Mouse (Mus musculus): Measurements from ENCODE around the gene Fgf11. TPM values are rescaled to one million over a fixed set of nuclear protein-coding genes. Genes with fewer than 3 reads are reported as not detected.

Gene Fgf11
- polyA plus RNA-seq, 1 experiment: 1.2 TPM

- WGBS: under 1% methylated on average over 37 of the region's 37 CpGs
- DNase-seq (ENCODE audit: low read depth in 1 of 2, low spot score in 2 of 2): peak; percentile 37 to 78
- no peaks in the 10 kb centered on the region for H3K27me3 ChIP-seq (ENCODE audit: control insufficient read depth, insufficient read depth, low read length)
- H3K36me3 ChIP-seq (ENCODE audit: control insufficient read depth, insufficient read depth, low read length): no peaks in the 10 kb centered on the region
- H3K4me3 ChIP-seq (ENCODE audit: extremely low read depth, insufficient read depth, insufficient read length): peak overlapping the region; percentile 92
- peak overlapping the region; percentile 94 for H3K27ac ChIP-seq (ENCODE audit: insufficient read depth, low read length)
- H3K4me1 ChIP-seq (ENCODE audit: control insufficient read depth, insufficient read depth, insufficient read length): peaks cover 13% of the 10 kb centered on the region
- TF ChIP-seq CTCF (IDR thresholded peaks at IDR 0.05; ENCODE audit: extremely low read depth, insufficient read depth, insufficient read length, insufficient replicate concordance) (no peak), POLR2A (IDR thresholded peaks at IDR 0.05; ENCODE audit: low read depth, low read length) (no peak)
Observed at GRCm38 (mm10) chr11:69766126-69766609, 35.5 kb downstream of the Fgf11 start.

DNA sequence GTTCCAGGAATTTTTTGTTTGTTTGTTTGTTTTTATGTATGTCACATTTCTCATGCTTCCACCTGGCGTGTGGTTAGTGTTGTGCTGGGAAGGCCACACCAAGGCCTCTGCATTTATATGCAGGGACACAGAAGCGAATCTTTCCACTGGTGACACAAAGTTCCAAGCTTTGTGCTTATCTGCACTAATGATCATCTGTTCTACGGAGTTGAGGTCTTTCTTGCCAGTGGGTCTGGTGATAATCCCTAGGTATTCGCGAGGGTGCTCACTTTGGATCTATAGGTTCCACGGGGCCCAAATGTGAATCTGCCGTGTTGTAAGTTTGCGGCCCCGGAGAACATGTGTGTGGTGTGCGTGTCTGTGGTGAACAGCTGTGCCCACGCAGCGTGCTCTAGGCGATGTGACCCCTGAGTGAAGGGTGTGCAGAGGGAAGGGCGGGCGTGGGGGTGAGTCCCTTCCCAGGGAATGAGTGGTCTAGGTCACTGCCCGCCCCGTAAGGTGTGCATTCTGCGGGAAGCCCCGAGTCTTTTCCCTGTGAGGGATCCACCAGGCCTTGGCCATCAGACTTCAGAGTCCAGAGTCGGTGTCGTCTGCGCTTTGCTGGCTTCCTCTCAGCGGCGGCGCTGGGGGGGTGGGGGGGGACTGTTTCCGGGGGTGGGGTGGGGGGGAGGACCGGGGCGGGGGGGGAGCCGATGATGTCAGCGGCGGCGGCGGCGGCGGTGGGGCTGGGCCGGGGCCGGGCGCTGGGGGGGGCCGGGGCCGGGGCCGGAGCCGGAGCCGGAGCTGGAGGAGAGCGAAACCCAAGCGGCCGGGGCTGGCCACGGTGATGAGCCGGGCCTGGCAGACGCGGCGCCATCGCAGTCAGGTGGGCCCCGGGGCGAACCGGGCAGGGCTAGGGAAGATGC is 36.2 kb downstream of the Fgf11 start, which contains the start of gene Zbtb4:
Zbtb4 (plus strand) TSS at position 692 of the 905 bp plus-strand sequence.
- H3K36me3 ChIP-seq (ENCODE audit: control insufficient read depth, insufficient read depth, low read length): no peaks in the 10 kb centered on the region
- peaks cover 13% of the 10 kb centered on the region for H3K4me1 ChIP-seq (ENCODE audit: control insufficient read depth, insufficient read depth, insufficient read length)
- peak within 1 kb of the TSS; percentile 92 for H3K4me3 ChIP-seq (ENCODE audit: extremely low read depth, insufficient read depth, insufficient read length)
- 18% methylated on average over 37 of the region's 55 CpGs for WGBS
- TF ChIP-seq CTCF (IDR thresholded peaks at IDR 0.05; ENCODE audit: extremely low read depth, insufficient read depth, insufficient read length, insufficient replicate concordance) (no peak), POLR2A (IDR thresholded peaks at IDR 0.05; ENCODE audit: low read depth, low read length) (peak; percentile 43)
- H3K27ac ChIP-seq (ENCODE audit: insufficient read depth, low read length): peak within 1 kb of the TSS; percentile 94
- no peaks in the 10 kb centered on the region for H3K27me3 ChIP-seq (ENCODE audit: control insufficient read depth, insufficient read depth, low read length)
- DNase-seq (ENCODE audit: low read depth in 1 of 2, low spot score in 2 of 2): peak in 1 of 2 experiments; percentile 40

- WGBS: 90% methylated on average over 7 of the region's 7 CpGs
- Histone ChIP-seq H3K4me1 (ENCODE audit: control insufficient read depth, insufficient read depth, insufficient read length) (peaks cover 14% of the 10 kb centered on the region), H3K27me3 (ENCODE audit: control insufficient read depth, insufficient read depth, low read length) (no peaks in the 10 kb centered on the region), H3K4me3 (ENCODE audit: extremely low read depth, insufficient read depth, insufficient read length) (no peak overlapping the region), H3K27ac (ENCODE audit: insufficient read depth, low read length) (no peak overlapping the region), H3K36me3 (ENCODE audit: control insufficient read depth, insufficient read depth, low read length) (no peaks in the 10 kb centered on the region)
- TF ChIP-seq CTCF (IDR thresholded peaks at IDR 0.05; ENCODE audit: extremely low read depth, insufficient read depth, insufficient read length, insufficient replicate concordance) (peak; percentile 10; the same call in 1 of the 2 replicates), POLR2A (IDR thresholded peaks at IDR 0.05; ENCODE audit: low read depth, low read length) (no peak)
- no peak for DNase-seq (ENCODE audit: low read depth in 1 of 2, low spot score in 2 of 2)
Observed at GRCm38 (mm10) chr11:69763551-69763950, 38.1 kb downstream of the Fgf11 start.

- DNase-seq (ENCODE audit: low read depth in 1 of 2, low spot score in 2 of 2): no peak
- H3K27me3 ChIP-seq (ENCODE audit: control insufficient read depth, insufficient read depth, low read length): no peaks in the 10 kb centered on the region
- H3K4me1 ChIP-seq (ENCODE audit: control insufficient read depth, insufficient read depth, insufficient read length): peaks cover 10% of the 10 kb centered on the region; the same call in 1 of the 2 replicates
- H3K36me3 ChIP-seq (ENCODE audit: control insufficient read depth, insufficient read depth, low read length): no peaks in the 10 kb centered on the region
- no peak for TF ChIP-seq POLR2A (IDR thresholded peaks at IDR 0.05; ENCODE audit: low read depth, low read length)
- no peak for TF ChIP-seq CTCF (IDR thresholded peaks at IDR 0.05; ENCODE audit: extremely low read depth, insufficient read depth, insufficient read length, insufficient replicate concordance)
- H3K4me3 ChIP-seq (ENCODE audit: extremely low read depth, insufficient read depth, insufficient read length): no peak within 1 kb of the TSS
- no peak within 1 kb of the TSS for H3K27ac ChIP-seq (ENCODE audit: insufficient read depth, low read length)
- WGBS: 59% methylated on average over 1 of the region's 1 CpGs
Observed at GRCm38 (mm10) chr11:69761868-69762267, 39.8 kb downstream of the Fgf11 start, which contains the start of gene Slc35g3. Gene Slc35g3 (minus strand): TSS chr11:69761968.

DNA sequence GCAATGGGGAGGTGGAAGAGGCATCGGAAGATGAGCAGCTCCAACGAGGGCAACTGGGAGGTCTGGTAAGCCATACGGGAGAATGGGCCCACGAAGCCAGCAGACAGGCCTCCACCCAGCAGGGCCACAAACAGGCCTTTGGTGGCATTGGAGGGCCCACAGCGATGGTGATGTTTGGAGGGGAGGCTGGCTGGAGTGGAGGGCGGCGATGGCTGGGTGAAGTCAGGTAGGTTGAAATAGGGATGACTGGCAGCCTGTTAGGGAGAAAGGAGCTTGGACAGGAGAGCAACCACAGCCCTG is 40.8 kb downstream of the Fgf11 start:
- no peak overlapping the region for H3K4me3 ChIP-seq (ENCODE audit: extremely low read depth, insufficient read depth, insufficient read length)
- no peaks in the 10 kb centered on the region for H3K27me3 ChIP-seq (ENCODE audit: control insufficient read depth, insufficient read depth, low read length)
- WGBS: 91% methylated on average over 7 of the region's 7 CpGs
- no peak for TF ChIP-seq POLR2A (IDR thresholded peaks at IDR 0.05; ENCODE audit: low read depth, low read length)
- peaks cover 13% of the 10 kb centered on the region; the same call in 1 of the 2 replicates for H3K4me1 ChIP-seq (ENCODE audit: control insufficient read depth, insufficient read depth, insufficient read length)
- DNase-seq (ENCODE audit: low read depth in 1 of 2, low spot score in 2 of 2): no peak
- no peak overlapping the region for H3K27ac ChIP-seq (ENCODE audit: insufficient read depth, low read length)
- H3K36me3 ChIP-seq (ENCODE audit: control insufficient read depth, insufficient read depth, low read length): no peaks in the 10 kb centered on the region

DNA sequence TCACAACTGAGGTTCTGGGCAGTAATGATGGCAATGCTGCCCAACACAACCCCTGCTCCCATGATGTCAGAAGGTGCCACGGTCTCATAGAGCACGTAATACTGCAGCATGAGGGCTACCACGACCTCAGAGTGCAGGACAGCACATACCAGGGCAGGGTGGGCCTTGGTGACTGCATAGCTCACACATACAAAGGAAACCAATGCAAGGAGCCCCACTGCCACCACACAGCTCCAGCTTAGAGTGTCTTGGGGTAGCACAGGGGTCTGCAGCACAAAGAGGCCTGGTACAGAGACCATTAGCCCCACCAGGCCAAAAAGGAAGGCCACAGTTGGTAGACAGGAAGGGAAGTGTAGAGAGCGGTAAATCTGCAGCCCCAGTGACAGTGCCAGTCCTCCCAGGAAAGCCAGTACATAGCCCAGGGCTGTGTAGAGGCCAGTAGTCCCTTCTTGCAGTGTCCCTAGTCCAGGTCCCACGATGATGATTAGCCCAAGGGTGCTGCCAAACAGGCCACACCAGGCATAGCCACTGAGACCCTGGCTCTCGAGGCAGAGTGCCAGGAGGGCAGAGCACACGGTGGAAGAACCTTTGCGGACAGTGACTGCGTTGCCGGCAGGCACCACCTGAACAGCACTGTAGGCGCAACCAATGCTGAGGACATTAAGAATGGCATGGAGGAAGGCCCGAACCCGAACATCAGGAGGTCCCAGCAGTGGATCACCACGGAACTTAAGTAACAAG is 41.3 kb downstream of the Fgf11 start:
- DNase-seq (ENCODE audit: low read depth in 1 of 2, low spot score in 2 of 2): no peak
- Histone ChIP-seq H3K4me3 (ENCODE audit: extremely low read depth, insufficient read depth, insufficient read length) (no peak overlapping the region), H3K27ac (ENCODE audit: insufficient read depth, low read length) (no peak overlapping the region), H3K27me3 (ENCODE audit: control insufficient read depth, insufficient read depth, low read length) (no peaks in the 10 kb centered on the region), H3K36me3 (ENCODE audit: control insufficient read depth, insufficient read depth, low read length) (no peaks in the 10 kb centered on the region), H3K4me1 (ENCODE audit: control insufficient read depth, insufficient read depth, insufficient read length) (peaks cover 13% of the 10 kb centered on the region; the same call in 1 of the 2 replicates)
- WGBS: 83% methylated on average over 14 of the region's 14 CpGs
- no peak for TF ChIP-seq POLR2A (IDR thresholded peaks at IDR 0.05; ENCODE audit: low read depth, low read length)
- TF ChIP-seq CTCF (IDR thresholded peaks at IDR 0.05; ENCODE audit: extremely low read depth, insufficient read depth, insufficient read length, insufficient replicate concordance): no peak

Data from spleen, adult 2 months (tissue).